Mouse (Mus musculus) embryonic fibroblast, embryonic 13.5 days (primary cell): ENCODE results near the gene Tctex1d1.

ENCODE experiments used
- CTCF ChIP-seq: IDR thresholded peaks from 2 replicates; pipeline ENCODE4 v1.5.1; 2011; ENCODE audit warnings: mild to moderate bottlenecking, control low read depth, low read length, moderate library complexity, borderline replicate concordance; ENCODE audit not compliant: insufficient read depth
- POLR2A ChIP-seq: IDR thresholded peaks from 2 replicates; pipeline ENCODE4 v1.6.1; 2011; ENCODE audit warnings: low read depth, mild to moderate bottlenecking, control low read depth, low read length, moderate library complexity

DNA sequence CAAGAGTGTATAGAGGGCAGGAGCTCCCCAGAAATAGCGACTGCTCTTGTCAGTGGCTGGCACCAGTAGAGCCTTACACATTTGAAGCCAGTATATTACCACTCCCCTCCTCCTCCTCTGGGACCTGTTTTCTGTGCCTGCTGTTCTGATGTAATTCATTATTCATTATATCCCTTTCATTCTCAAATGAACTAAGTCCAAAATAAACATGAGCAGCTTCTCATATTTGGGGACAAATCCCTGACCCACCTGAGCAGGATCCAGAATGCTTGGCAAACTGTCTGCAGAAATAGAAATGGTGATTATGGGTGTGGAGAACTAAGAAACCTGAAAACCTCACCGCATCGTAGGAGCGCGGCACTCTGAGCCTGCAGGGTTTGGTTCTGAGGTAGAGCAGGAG, 8.8 kb upstream of the Tctex1d1 start:
- no peak for TF ChIP-seq CTCF
- no peak for TF ChIP-seq POLR2A
